Mouse (Mus musculus): ENCODE measurements around the gene Robo4.

Gene Robo4

GRCm38 (mm10) chr9:37401802-37402201 lies at the start of gene Robo4:
Robo4 (plus strand) TSS chr9:37401897.
- DNase-seq (ENCODE audit: low spot score) = no peak

- no peak for DNase-seq (ENCODE audit: low spot score)
Measured at GRCm38 (mm10) chr9:37354485-37354884, 47.2 kb upstream of the Robo4 start.

GRCm38 (mm10) chr9:37358713-37359330 lies 42.9 kb upstream of the Robo4 start:
- no peak for DNase-seq (ENCODE audit: low spot score)

GRCm38 (mm10) chr9:37359331-37360220 lies 42.1 kb upstream of the Robo4 start:
- no peak for DNase-seq (ENCODE audit: low spot score)

- DNase-seq (ENCODE audit: low spot score) = no peak
Measured at GRCm38 (mm10) chr9:37362084-37362483, 39.6 kb upstream of the Robo4 start.

- no peak for DNase-seq (ENCODE audit: low spot score)
Measured at GRCm38 (mm10) chr9:37362881-37363280, 38.8 kb upstream of the Robo4 start.

GRCm38 (mm10) chr9:37363551-37363950 lies 38.1 kb upstream of the Robo4 start:
- no peak for DNase-seq (ENCODE audit: low spot score)

- no peak for DNase-seq (ENCODE audit: low spot score)
Measured at GRCm38 (mm10) chr9:37364392-37364791, 37.3 kb upstream of the Robo4 start.

GRCm38 (mm10) chr9:37365706-37366105 lies 36.0 kb upstream of the Robo4 start:
- DNase-seq (ENCODE audit: low spot score) = no peak

GRCm38 (mm10) chr9:37367301-37368080 lies 34.2 kb upstream of the Robo4 start, which contains the start of gene Hepacam:
Hepacam (plus strand) TSS chr9:37367351.
- no peak for DNase-seq (ENCODE audit: low spot score)

- no peak for DNase-seq (ENCODE audit: low spot score)
Measured at GRCm38 (mm10) chr9:37368081-37368830, 33.4 kb upstream of the Robo4 start.

- no peak for DNase-seq (ENCODE audit: low spot score)
Measured at GRCm38 (mm10) chr9:37368860-37369259, 32.8 kb upstream of the Robo4 start.

- DNase-seq (ENCODE audit: low spot score) = peak; percentile 20
Measured at GRCm38 (mm10) chr9:37371232-37371801, 30.4 kb upstream of the Robo4 start.

- DNase-seq (ENCODE audit: low spot score) = peak; percentile 39
Measured at GRCm38 (mm10) chr9:37375718-37376117, 26.0 kb upstream of the Robo4 start.

- DNase-seq (ENCODE audit: low spot score) = no peak
Measured at GRCm38 (mm10) chr9:37383161-37383560, 18.5 kb upstream of the Robo4 start.

- DNase-seq (ENCODE audit: low spot score) = no peak
Measured at GRCm38 (mm10) chr9:37384284-37385182, 17.2 kb upstream of the Robo4 start.

GRCm38 (mm10) chr9:37390891-37391290 lies 10.8 kb upstream of the Robo4 start:
- DNase-seq (ENCODE audit: low spot score) = no peak

GRCm38 (mm10) chr9:37392071-37392470 lies 9.6 kb upstream of the Robo4 start:
- DNase-seq (ENCODE audit: low spot score) = no peak

GRCm38 (mm10) chr9:37393482-37394131 lies 8.1 kb upstream of the Robo4 start:
- DNase-seq (ENCODE audit: low spot score) = no peak

- DNase-seq (ENCODE audit: low spot score) = no peak
Measured at GRCm38 (mm10) chr9:37400585-37400984, 1.1 kb upstream of the Robo4 start.
